Mouse (Mus musculus) CH12.LX (cell line): ENCODE measurements at regions not wholly inside any gene's neighbourhood (a gene's known extent, or its start where the extent isn't known, plus 50 kb on each side); places are given as distances from the start of the nearest gene placed in this dataset.

ENCODE experiments used
- DNase-seq: peaks from one replicate; pipeline ENCODE4 v3.0.0-alpha.2; 2013; ENCODE audit errors: extremely low read depth
- H3K27ac ChIP-seq: 2 replicates; pipeline ENCODE4 v1.5.1; 2012; ENCODE audit warnings: low read depth, mild to moderate bottlenecking, control low read depth, moderate library complexity; ENCODE audit not compliant: insufficient read depth
- H3K27me3 ChIP-seq: replicated peaks from 2 replicates; pipeline ENCODE3; 2012; ENCODE audit warnings: inconsistent platforms
- H3K36me3 ChIP-seq, 2 experiments: replicated peaks in 1 of 2; 2 replicates each; pipeline versions ENCODE3 to v1.6.1; 2012; ENCODE audit warnings: inconsistent platforms in 1 of 2, low read length in 1 of 2, mild to moderate bottlenecking in 1 of 2, mixed read lengths in 1 of 2, moderate library complexity in 1 of 2; ENCODE audit not compliant: control insufficient read depth in 1 of 2, insufficient read depth in 1 of 2
- H3K4me1 ChIP-seq, 2 experiments: 2 replicates each; pipeline ENCODE4 v1.6.1; 2012; ENCODE audit warnings: inconsistent platforms in 1 of 2, moderate library complexity in 1 of 2; ENCODE audit not compliant: insufficient read depth in 2 of 2, control insufficient read depth in 1 of 2
- H3K4me2 ChIP-seq: 2 replicates; pipeline ENCODE4 v1.6.1; 2012; ENCODE audit warnings: low read depth, mild to moderate bottlenecking, control low read depth; ENCODE audit not compliant: poor library complexity, insufficient read depth, severe bottlenecking
- H3K4me3 ChIP-seq, 3 experiments: fragments of 150-350 bp in 1 of 3; sonication (generic) in 1 of 3; replicated peaks in 1 of 3; 2 replicates each; pipeline versions ENCODE3 to v1.5.1; 2011 to 2012; ENCODE audit warnings: low read depth in 2 of 3, low read length in 2 of 3, mild to moderate bottlenecking in 2 of 3, moderate library complexity in 2 of 3, control low read depth in 1 of 3, improper control_type of control experiment in 1 of 3, inconsistent platforms in 1 of 3, mixed read lengths in 1 of 3; ENCODE audit not compliant: poor library complexity in 1 of 3
- H3K79me2 ChIP-seq: replicated peaks from 2 replicates; pipeline ENCODE4 v1.6.1; 2012; ENCODE audit warnings: mild to moderate bottlenecking, moderate library complexity; ENCODE audit not compliant: control insufficient read depth, poor library complexity, insufficient read depth, severe bottlenecking; ENCODE audit errors: extremely low read depth
- H3K9ac ChIP-seq: 2 replicates; pipeline ENCODE4 v1.6.1; 2012; ENCODE audit warnings: low read depth, mild to moderate bottlenecking, control low read depth, moderate library complexity; ENCODE audit not compliant: insufficient read depth
- H3K9me3 ChIP-seq: replicated peaks from 2 replicates; pipeline ENCODE3; 2012; ENCODE audit warnings: low read length, inconsistent platforms, mixed read lengths
- CHD1 ChIP-seq: IDR thresholded peaks from 2 replicates; pipeline ENCODE4 v1.6.1; 2012; ENCODE audit warnings: low read depth, low read length, improper control_type of control experiment, inconsistent platforms
- CHD2 ChIP-seq: IDR thresholded peaks from 2 replicates; pipeline ENCODE4 v1.6.1; 2011; ENCODE audit warnings: low read length, improper control_type of control experiment
- CTCF ChIP-seq, 2 experiments: IDR thresholded peaks in 1 of 2; conservative IDR thresholded peaks in 1 of 2; 2 replicates each; pipeline ENCODE4 v1.5.1; 2011 to 2012; ENCODE audit warnings: low read depth in 2 of 2, low read length in 2 of 2, improper control_type of control experiment in 1 of 2, inconsistent platforms in 1 of 2, mild to moderate bottlenecking in 1 of 2, moderate library complexity in 1 of 2
- E2F4 ChIP-seq: IDR thresholded peaks from 2 replicates; pipeline ENCODE4 v1.6.1; 2011; ENCODE audit warnings: low read depth, low read length, improper control_type of control experiment; ENCODE audit not compliant: insufficient replicate concordance
- ELF1 ChIP-seq: IDR thresholded peaks from 2 replicates; pipeline ENCODE4 v1.6.1; 2014; ENCODE audit warnings: low read depth, mild to moderate bottlenecking, inconsistent platforms, low read length, improper control_type of control experiment
- GABPA ChIP-seq: IDR thresholded peaks from 2 replicates; pipeline ENCODE4 v1.6.1; 2012; ENCODE audit warnings: low read depth, low read length, improper control_type of control experiment, inconsistent platforms; ENCODE audit not compliant: insufficient replicate concordance
- HCFC1 ChIP-seq: IDR thresholded peaks from 2 replicates; pipeline ENCODE4 v1.6.1; 2012; ENCODE audit warnings: low read depth, mild to moderate bottlenecking, inconsistent platforms, low read length, improper control_type of control experiment
- IRF4 ChIP-seq: IDR thresholded peaks from 2 replicates; pipeline ENCODE4 v1.6.1; 2014; ENCODE audit warnings: low read depth, mild to moderate bottlenecking, inconsistent platforms, low read length, improper control_type of control experiment
- KAT2A ChIP-seq: IDR thresholded peaks from 2 replicates; pipeline ENCODE4 v1.6.1; 2012; ENCODE audit warnings: low read length, improper control_type of control experiment, inconsistent platforms; ENCODE audit not compliant: insufficient replicate concordance
- MAFK ChIP-seq: IDR thresholded peaks from 2 replicates; pipeline ENCODE4 v1.6.1; 2011; ENCODE audit warnings: low read length, improper control_type of control experiment; ENCODE audit not compliant: insufficient replicate concordance
- MXI1 ChIP-seq: IDR thresholded peaks from 2 replicates; pipeline ENCODE4 v1.6.1; 2011; ENCODE audit warnings: mild to moderate bottlenecking, low read depth, low read length, improper control_type of control experiment
- MYC ChIP-seq: IDR thresholded peaks from 2 replicates; pipeline ENCODE4 v1.6.1; 2011; ENCODE audit warnings: low read depth, mild to moderate bottlenecking, improper control_type of control experiment, low read length
- NRF1 ChIP-seq: IDR thresholded peaks from 2 replicates; pipeline ENCODE4 v1.6.1; 2014; ENCODE audit warnings: low read depth, mild to moderate bottlenecking, inconsistent platforms, low read length, improper control_type of control experiment, moderate library complexity
- POLR2A ChIP-seq: IDR thresholded peaks from 2 replicates; pipeline ENCODE4 v1.6.1; 2011; ENCODE audit warnings: low read depth, mild to moderate bottlenecking, improper control_type of control experiment, low read length
- RAD21 ChIP-seq: IDR thresholded peaks from 2 replicates; pipeline ENCODE4 v1.6.1; 2011; ENCODE audit warnings: low read depth, mild to moderate bottlenecking, low read length, improper control_type of control experiment, moderate library complexity
- RCOR1 ChIP-seq: conservative IDR thresholded peaks from 2 replicates; pipeline ENCODE4 v1.6.1; 2012; ENCODE audit warnings: low read depth, mild to moderate bottlenecking, inconsistent platforms, low read length, improper control_type of control experiment
- SIN3A ChIP-seq: IDR thresholded peaks from 2 replicates; pipeline ENCODE4 v1.6.1; 2012; ENCODE audit warnings: low read length, improper control_type of control experiment, inconsistent platforms
- TBP ChIP-seq: conservative IDR thresholded peaks from 2 replicates; pipeline ENCODE4 v1.6.1; 2011; ENCODE audit warnings: low read depth, low read length, improper control_type of control experiment
- TCF12 ChIP-seq: IDR thresholded peaks from 2 replicates; pipeline ENCODE4 v1.6.1; 2014; ENCODE audit warnings: low read depth, mild to moderate bottlenecking, inconsistent platforms, low read length, improper control_type of control experiment
- UBTF ChIP-seq: IDR thresholded peaks from 2 replicates; pipeline ENCODE4 v1.6.1; 2012; ENCODE audit warnings: low read depth, mild to moderate bottlenecking, inconsistent platforms, low read length, improper control_type of control experiment, moderate library complexity
- USF1 ChIP-seq: IDR thresholded peaks from 2 replicates; pipeline ENCODE4 v1.6.1; 2014; ENCODE audit warnings: low read depth, mild to moderate bottlenecking, inconsistent platforms, low read length, improper control_type of control experiment
- ZNF384 ChIP-seq: IDR thresholded peaks from 2 replicates; pipeline ENCODE4 v1.6.1; 2012; ENCODE audit warnings: low read depth, low read length, improper control_type of control experiment, inconsistent platforms
- dilution Hi-C: fragments of 300-500 bp; cut with MboI; formaldehyde crosslinking; loops from 2 replicates; pipeline ENCODE4 v1.14.3; 2020; ENCODE audit warnings: low sequenced_read_pairs; ENCODE audit not compliant: extremely low pct_unique_long_range_greater_than_20kb, extremely low pct_ligation_motif_present
- in situ Hi-C: fragments of 300-500 bp; cut with MboI; formaldehyde crosslinking; loops from 3 replicates; pipeline ENCODE4 v1.14.3; 2019; ENCODE audit warnings: low sequenced_read_pairs, low pct_ligation_motif_present, low pct_unique_long_range_greater_than_20kb, mixed read lengths

DNA sequence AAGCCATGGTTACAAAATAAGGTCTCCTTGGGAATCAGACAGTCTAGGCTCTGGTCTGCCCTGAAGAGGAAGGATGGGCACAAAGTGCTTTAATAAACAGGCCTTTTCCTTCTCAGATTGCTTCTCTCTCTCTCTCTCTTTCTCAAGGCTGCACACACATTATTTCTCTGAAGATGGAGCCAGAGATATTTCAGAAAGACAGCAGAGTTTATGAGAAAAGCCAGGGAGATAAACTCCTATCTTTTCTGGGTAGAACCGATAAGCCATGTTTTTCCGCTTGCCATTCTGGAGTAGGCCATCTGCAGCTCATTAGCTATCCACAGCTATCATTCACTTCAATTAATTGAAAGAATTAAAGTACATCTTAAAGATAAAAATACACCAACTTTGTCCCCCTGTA lies 373.2 kb upstream of the Cobl start:
- dilution Hi-C loops = no loop called here

DNA sequence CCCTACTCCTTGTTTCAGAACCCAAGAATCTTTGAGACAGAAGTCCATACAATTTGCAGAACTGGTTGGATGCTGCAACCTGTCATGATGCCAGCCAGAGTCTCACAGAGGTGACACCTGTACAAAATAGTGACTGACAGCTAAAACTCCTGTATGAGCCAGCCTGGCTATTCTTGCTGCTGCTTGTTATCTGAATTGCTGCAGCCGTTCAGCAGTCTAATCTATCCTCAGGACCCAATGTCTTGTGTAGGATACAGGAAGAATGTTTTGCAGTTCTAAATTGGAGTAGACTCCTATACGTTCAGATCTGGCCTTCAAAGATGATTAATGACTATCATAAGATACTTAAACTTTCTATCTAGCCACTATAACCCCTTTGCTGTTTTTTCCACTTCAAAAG lies 372.6 kb upstream of the Cobl start:
- Histone ChIP-seq H3K4me1 (no peaks in the 10 kb centered on the region), H3K4me3 (no peak overlapping the region), H3K9me3 (peaks cover 33% of the 10 kb centered on the region), H3K9ac (no peak overlapping the region), H3K36me3 (no peaks in the 10 kb centered on the region), H3K27ac (no peak overlapping the region), H3K27me3 (no peaks in the 10 kb centered on the region), H3K4me2 (no peak overlapping the region), H3K79me2 (no peaks in the 10 kb centered on the region)
- DNase-seq = no peak
- in situ Hi-C loops (no loop called here), dilution Hi-C loops (no loop called here)
- no peak for TF ChIP-seq IRF4
- TF ChIP-seq USF1 = no peak
- TF ChIP-seq MYC = no peak
- no peak for TF ChIP-seq TBP
- no peak for TF ChIP-seq GABPA
- no peak for TF ChIP-seq RCOR1
- TF ChIP-seq KAT2A = no peak

More for the DNA sequence above, 373.2 kb upstream of the Cobl start:
- no peak for DNase-seq
- H3K4me2 ChIP-seq = no peak overlapping the region
- no peak overlapping the region for H3K27ac ChIP-seq
- no peaks in the 10 kb centered on the region for H3K79me2 ChIP-seq
- no peak overlapping the region for H3K9ac ChIP-seq
- no peaks in the 10 kb centered on the region for H3K4me1 ChIP-seq
- H3K27me3 ChIP-seq = no peaks in the 10 kb centered on the region
- H3K9me3 ChIP-seq = peaks cover 34% of the 10 kb centered on the region
- no peak overlapping the region for H3K4me3 ChIP-seq
- in situ Hi-C loops = no loop called here
- no peaks in the 10 kb centered on the region for H3K36me3 ChIP-seq
- TF ChIP-seq MYC (no peak), UBTF (no peak), ZNF384 (no peak), IRF4 (no peak), CHD2 (no peak), NRF1 (no peak), TCF12 (no peak), SIN3A (no peak), MAFK (no peak), MXI1 (no peak), POLR2A (no peak), RCOR1 (no peak), CTCF (conservative IDR thresholded peaks at IDR 0.05 in 1 of 2, IDR thresholded peaks at IDR 0.05 in 1 of 2; ENCODE audit: low read depth in 2 of 2, low read length in 2 of 2) (no peak), HCFC1 (no peak), ELF1 (no peak), E2F4 (no peak), RAD21 (no peak), CHD1 (no peak), GABPA (no peak)
